Mouse (Mus musculus) ovary, adult 18-20 months (tissue): ENCODE results near the gene Fam160a1.

Experiments used
- DNase-seq: peaks from one replicate; pipeline ENCODE4 v3.0.0; 2022; ENCODE audit warnings: low spot score, mixed read lengths

The Fam160a1 gene

GRCm38 (mm10) chr3:85679312-85679933 is 137.7 kb downstream of the Fam160a1 start:
- DNase-seq = no peak

DNA sequence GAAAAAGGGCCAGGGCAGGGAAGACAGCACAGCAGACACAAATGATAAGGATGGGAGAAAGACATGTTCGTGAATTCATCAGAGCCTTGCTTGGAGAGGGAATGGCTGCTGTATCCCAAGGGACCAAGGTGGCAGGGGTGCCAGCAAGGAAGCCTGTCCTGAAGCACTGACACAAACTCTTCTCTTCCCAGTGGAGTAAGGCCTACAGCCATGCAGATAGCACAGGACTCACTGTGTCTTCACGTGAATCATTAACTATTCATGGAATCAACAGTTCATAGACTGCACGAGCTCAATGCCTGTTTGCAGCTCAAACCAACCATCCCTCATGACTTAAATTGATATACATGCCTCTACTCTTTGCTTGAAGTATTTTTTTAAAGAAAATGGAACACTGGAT is 139.1 kb downstream of the Fam160a1 start:
- DNase-seq = no peak

- DNase-seq = no peak
Measured at GRCm38 (mm10) chr3:85677133-85677532, 140.0 kb downstream of the Fam160a1 start.

DNA sequence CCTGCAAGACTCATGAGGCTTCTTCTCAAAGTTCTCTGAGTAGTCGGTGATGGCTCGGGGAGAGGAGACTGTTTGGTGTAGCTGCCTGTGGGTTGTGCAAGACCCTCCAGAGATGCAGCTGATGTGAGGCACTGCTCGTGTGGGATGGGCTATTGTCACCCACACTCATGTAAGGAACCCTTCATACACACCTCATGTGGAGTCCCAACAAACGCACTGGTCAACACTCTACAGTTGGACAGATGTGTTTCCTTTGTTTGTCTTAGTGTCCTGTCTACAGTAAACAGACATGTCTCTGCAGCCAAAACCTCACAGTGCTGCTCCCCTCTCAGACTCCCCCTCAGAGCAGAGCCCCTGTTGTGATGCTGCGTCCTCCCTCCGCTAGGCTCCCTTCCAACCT is 147.2 kb downstream of the Fam160a1 start:
- DNase-seq = no peak

DNA sequence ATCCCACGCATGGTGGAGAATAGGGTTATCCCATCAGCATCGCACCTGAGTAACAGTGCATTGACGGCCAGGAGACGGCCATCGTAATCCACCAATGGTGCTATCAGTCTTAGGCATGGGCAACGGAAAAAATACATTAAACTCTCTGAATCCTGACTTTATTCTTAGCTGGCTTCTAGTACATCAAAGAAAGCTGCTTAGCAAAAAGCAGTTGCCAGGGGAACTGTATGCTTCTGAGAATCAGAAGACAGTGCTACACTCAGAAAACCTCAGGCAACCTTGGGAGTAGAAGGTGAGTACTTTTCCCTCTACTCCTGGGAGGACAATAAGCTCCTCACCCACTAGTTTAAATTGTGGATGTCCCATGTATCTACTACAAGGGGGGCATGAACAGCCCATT is 149.4 kb downstream of the Fam160a1 start:
- no peak for DNase-seq

DNA sequence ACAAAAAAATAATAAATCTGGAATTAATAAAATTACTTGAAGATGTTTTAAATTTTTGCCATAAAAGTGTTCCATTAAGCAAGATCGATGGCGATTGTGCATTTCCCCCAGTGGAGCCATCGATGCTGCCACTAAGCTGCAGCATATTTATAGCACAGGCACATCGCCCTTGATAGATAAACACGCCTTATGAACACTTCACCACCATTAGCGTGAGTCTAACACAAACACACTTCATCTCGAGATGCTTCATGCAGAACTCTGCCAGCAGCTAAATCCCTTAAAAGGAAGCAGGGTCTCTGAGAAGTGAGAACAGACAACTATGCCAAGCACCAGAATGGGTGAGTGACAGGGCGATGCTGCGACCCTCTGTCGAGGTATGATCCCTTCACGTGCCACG is 150.4 kb downstream of the Fam160a1 start:
- no peak for DNase-seq

DNA sequence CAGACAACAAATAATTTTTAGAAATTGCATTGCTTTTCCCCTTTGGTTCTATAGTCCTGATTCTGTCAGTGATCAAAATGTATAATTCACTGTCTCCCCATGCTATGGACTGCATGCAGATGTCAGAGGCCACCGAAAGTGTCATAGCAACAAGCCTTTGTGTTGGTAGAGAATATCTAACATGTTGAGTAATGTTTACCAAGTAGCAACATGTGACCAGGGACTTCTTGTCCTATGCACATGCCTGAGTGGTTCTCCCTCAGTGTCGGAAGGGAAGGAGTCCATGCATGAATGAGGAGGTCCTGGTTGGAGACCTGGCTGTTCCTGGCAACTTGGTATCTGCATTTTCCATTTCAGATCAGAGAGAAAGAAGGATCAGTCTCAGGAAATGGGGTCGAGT is 150.9 kb downstream of the Fam160a1 start:
- DNase-seq = no peak

DNA sequence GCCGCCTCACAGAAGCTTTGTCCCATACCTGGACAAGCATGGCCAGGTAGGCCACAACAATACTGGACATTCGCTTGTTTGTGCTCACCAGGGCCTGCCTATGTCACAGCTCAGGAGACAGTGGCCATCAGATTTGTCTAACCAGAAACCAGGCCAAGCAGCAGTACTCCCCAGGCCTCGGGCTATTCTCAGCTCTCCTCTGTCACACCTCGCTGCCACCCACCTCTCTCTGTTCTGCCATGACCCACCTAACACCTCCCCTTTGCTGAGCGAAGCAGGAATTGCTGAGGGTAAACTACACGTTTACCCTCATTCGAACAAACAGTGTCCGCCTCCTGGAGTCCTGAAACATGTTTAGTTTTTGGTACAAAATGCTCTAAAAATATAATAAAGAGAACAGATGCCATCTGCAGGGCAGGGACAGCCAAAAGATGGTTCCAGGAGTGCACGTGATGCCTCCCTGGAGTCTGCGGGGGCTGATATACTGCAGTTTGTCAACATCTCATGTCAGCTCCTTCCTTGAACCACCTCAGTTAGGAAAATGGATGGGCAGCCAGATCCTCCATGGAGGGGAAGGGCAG is 152.4 kb downstream of the Fam160a1 start:
- DNase-seq = no peak

DNA sequence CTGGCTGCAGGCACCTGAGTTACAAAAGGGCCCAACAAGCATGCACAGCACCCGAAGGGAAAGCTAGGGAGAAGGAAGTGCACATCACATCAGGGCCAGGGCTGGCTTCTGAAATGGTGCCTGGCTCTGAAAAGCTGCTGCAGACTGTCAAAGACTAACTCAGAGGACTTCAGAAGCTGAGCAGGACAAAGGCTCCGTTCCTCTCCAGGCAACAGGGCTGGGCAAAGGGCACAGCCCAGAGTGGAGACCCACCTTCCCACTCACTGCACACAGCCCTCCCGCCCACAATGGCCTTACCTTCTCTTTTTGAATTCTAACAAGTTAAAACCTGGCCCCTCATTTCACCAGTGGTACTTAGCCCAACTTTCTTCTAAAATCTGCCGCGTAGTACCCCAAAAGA is 153.3 kb downstream of the Fam160a1 start:
- DNase-seq = no peak

DNA sequence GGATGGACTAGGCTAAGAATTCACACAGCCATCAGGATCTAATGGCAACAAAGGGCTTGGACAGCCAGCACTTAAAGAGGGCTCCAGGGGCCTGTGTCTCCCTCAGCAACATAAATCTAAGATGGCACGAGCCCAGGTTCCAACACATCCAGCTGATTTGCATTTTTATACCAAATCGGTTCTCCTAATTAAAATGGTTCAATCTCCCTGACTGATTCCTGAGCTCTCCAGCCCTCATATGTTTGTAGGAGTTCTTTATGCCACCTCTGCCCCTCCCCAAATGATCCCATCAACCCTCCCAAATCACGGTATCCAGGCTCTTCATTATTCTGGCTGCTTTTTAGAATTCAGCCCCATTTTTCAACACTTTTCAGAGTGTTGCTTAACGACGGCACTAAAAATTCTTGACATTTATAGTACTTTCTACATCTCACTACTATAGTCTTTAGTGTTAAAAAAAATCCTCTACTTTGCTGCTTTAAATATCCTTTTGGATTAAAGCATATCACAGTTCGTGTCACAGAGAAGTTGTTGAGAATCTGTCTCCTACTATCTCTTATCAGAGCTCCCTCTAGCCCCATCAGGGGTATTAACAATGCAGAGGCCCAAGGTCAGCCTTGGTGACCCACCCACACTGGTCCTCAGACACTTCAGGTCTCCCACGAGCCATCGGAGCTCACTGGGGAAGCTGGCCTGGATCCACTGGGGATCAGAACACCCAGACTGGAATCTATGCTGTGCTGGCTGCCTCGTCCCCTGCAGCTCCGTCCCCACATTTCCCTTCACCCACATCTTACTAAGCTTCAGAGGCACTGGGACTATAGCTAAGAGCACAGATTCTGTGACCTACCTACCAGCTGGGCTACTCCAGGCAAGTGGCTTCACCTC is 154.9 kb downstream of the Fam160a1 start:
- DNase-seq = no peak

- DNase-seq = no peak
Measured at GRCm38 (mm10) chr3:85659681-85660080, 157.4 kb downstream of the Fam160a1 start.

DNA sequence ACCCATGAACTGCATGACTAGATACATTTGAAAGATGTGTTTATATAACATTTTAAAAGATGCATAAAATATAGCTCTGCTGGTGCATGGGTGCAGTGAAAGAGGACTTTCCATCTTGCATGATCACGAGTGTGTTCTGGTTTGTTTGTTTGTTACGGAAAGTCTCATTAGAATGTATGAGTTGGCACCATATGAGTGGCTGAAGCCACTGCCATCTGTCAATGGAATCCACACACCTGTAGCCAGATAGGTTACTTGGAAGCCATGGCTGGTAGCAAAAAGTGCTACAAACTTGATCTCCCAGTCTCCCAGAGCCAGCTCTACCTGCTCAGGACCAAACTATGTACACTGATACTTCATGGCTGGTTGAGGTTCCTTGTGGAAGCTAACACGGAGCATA is 161.6 kb downstream of the Fam160a1 start:
- DNase-seq = no peak

GRCm38 (mm10) chr3:85652727-85653665 is 164.1 kb downstream of the Fam160a1 start:
- no peak for DNase-seq

GRCm38 (mm10) chr3:85649176-85649575 is 167.9 kb downstream of the Fam160a1 start:
- DNase-seq = no peak

DNA sequence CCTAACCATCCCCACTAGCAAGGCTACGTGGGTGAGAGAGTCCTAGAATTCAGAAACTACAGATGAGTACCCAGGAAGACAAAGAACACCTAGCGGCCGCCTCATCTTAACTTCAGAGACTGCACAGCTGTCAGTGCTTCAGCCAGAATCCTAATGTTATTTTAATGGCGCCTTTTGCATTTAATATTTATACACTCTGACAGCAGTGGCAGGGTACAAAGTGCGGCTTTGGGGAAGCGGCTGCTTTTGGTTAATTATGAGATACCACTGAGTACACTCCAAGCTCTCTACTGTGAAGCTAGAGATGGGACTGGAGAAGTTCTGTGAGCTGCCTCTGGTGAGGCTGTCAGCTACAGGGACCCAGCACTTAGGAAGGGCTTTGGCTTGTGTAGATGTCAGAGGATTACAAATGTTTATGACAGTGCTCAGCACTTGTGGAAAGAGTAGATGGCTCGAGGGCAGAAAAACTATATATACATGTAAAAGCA is 171.5 kb downstream of the Fam160a1 start:
- no peak for DNase-seq

- DNase-seq = no peak
Measured at GRCm38 (mm10) chr3:85644814-85645213, 172.3 kb downstream of the Fam160a1 start.

GRCm38 (mm10) chr3:85641751-85642150 is 175.3 kb downstream of the Fam160a1 start:
- DNase-seq = no peak

DNA sequence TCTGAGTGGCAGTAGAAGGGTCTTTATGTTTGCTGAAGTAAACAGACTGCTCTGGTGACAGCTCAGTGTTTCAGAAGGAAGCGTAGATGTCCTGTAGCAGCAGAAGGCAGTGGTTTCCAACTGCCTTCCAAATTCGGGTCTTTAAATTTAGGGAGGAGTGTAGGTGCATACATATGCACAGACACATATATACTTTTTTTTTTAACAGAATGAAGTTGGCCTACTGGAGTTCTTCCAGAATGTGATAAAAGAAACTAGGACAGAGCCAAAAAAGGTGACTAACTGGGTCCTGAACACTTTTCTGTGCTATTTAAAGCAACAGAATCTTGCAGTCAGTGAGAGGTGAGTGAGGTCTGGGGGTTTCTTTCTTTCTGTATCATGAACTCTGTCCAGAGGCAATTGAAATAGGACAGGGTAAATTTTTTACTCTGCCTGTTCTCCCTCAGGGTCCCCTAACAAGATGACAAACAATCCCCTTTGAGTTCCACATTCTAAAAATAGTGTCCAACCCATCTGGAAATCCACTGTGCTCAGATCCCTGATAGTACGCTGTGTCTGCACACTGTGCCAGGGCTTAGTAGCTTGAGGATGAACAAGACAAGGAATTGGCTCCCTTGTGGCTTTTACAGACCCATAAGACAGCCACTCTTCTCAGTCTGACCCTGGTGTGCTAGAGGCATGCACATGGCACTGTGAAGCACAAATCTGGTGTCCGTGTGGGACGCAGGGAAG is 180.2 kb downstream of the Fam160a1 start:
- no peak for DNase-seq

GRCm38 (mm10) chr3:85635591-85635990 is 181.5 kb downstream of the Fam160a1 start:
- no peak for DNase-seq

GRCm38 (mm10) chr3:85635126-85635419 is 182.0 kb downstream of the Fam160a1 start:
- no peak for DNase-seq

GRCm38 (mm10) chr3:85634389-85635125 is 182.5 kb downstream of the Fam160a1 start:
- DNase-seq = no peak
